Mouse (Mus musculus) spleen, postnatal 10 days (tissue): ENCODE data around the gene Avpr2.

ENCODE experiments used
- DNase-seq, 2 experiments: peaks; one replicate each; pipeline ENCODE4 v3.0.0; 2021 to 2022; ENCODE audit warnings: low spot score in 2 of 2

Avpr2 gene

DNA sequence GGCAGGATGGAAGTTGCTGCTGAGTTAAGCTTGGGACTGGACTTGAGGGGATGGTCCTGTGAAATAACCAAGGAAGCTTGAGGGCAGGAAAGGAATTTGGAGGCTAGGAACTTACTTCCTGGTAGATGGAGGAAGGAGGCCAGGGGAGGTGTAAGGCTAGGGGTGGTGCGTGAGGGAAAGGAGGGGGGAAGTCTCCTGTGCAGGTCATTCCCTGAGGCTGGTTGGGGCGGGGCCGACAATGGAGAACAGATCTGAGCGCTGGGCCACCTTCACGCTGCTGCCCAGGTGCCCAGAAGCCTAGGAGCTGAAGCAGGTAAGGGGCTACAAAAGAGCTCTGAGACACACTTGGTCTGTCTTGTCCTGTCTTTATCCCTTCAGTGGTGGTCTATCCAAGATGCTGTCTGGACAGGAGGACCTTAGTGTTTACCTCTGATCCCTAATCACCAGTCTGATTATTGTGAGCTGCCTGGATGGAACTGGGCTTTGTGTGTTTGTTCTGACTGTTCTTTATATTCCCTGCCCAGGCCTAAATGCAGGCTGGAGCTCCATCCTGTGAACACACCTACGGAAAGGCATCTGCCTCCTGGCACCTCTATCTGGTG, at the start of gene Avpr2:
Avpr2 (plus strand) TSS at position 552 of the 602 bp plus-strand sequence.
- no peak for DNase-seq

DNA sequence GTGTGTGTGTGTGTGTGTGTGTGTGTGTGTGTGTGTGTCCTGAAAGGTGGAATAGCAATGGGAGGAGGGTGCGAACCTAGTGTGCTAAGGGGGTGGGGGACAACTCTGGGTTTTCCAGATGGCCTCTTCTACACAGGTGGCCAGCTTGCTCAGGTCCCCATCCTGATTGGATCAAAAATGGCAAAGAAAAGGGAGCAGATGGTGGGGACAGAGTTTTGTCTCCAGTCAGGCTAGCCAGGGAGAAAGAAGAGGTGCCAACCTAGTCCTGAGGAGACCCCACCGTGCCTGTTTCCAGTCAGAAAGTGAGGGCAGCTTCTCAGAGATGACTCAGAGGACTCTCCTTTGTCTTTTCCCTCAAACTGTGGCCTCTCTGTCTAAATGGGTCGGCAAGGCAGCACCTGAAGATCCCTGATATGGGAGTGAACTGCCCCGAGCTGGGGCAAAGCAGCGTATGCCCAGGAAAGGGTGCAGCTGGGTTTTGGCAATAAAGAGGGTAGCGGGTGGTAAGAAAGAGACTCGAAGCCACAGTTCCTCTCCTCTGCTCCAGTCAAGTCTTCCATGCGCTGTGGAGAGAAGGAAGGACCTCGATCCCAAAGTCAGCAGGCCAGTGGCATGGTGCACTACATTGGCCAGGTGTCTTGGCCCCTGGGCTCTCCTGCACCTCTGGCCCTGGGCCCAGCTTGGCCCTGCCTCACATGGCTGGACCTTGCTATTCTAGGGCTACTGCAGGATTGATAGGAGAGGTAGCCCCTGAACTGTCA, 37.4 kb upstream of the Avpr2 start:
- DNase-seq, result no peak

DNA sequence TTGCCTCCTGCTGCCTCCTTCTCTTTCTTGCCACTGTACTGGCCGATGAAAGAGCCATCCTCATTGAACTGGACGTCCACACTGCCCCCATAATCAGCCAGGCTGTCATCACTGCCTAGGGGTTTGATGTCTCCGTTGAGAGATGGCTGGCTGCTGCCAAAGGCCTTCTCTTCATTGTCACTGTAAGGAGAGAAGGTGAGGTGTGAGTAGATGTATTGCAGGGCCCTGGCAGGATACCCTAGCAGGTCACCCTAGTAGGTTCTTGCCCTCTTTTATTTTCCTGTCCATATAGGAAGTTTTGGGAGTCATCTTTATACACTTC, 36.9 kb upstream of the Avpr2 start:
- no peak for DNase-seq

DNA sequence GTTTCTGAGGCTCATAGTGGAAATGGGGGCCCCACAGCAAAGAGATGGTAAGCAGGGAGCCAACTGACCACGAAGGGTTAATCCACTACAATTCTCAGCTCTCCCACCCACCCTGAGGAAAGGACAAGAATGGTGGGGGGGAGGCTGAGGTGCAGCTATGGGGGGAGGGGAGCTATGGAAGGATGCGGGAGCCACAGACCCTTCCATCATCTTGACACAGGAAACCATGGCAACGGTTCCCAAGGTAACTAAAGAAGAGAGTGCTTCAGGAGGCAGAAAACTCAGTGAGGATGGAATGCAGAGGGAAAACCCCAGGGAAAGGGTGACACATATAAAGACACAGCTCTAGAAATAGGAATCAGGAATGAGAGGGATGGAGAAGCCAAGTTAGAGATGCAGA, 27.2 kb upstream of the Avpr2 start:
- DNase-seq, result no peak

DNA sequence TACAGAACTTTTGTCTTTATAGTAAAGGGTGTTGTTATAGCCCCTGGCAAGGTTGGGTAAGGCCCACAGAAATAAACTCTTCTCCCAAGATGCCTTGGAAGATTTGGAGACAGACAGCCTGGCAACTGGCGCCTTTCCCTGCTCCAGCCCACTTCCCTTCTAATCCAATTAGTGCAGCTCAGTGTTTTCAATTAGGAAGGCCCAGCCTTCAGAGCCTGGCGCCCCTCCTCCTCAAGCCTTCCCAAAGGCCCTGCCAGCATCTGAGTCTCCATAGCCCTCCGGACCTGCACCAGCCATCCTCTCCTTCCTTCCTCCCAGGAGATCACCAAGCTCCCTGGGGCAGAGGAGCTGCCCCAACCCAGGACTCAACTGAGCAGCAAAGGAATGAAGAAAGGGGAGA, 24.6 kb upstream of the Avpr2 start:
- DNase-seq, result no peak

DNA sequence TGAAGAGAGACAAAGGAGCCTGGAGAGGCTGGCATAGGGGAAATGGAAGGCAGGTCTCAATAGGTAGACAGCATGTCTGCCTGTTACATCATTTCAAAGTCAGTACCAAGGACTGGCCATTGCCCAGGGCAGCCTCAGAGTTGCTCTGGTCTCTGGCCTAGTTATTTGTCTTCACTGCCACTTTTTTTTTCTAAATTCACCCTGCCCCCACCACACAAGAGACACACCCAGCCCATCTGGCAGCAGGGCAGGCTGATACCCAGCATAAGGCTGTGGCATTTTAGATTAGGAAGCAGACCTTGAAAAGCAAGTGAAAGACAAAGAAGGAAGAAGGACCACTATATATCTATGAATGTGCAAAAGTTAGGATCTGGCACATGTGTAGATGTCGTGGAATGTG, 24.1 kb upstream of the Avpr2 start:
- DNase-seq, result peak in 1 of 2 experiments; percentile 44

DNA sequence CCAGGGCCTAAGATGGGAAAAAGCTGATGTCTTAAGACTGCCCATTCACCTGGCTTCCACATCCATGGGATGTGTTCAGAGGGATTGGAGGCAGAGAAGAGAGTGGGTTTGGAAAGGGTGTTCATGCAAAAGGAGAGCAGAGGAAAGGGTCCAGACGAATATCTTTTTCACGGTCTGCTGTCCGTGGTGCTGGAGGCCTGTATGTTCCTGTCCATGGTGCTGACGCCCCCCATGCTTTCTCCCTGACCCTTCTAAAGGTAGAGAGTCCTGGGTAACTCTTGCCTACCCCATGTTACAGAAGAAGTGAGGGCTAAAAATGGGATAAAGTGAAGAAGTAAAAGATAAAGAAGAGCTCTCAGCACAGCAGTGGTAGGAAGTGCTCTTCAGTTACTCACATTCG, 22.6 kb upstream of the Avpr2 start:
- DNase-seq, result peak in 1 of 2 experiments; percentile 65

DNA sequence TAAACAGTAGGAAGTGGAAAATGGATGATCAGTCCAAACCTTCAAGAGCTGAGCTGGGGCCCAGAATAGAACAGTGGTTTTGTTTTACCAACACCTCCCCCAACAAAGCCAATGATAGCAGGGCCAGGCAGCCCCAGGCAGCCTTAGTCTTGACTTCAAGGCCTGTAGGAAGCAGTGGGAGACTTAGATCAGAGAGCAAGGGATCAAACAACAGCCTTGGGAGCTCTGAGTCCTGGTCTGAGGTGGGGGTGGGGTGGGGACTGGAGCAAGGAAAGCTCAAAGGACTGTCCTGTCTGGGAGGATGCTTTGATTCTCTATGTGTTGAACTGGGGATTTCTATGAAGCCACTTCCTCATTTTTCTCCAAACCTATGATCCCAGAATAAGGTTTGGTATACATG, 20.4 kb upstream of the Avpr2 start:
- no peak for DNase-seq

DNA sequence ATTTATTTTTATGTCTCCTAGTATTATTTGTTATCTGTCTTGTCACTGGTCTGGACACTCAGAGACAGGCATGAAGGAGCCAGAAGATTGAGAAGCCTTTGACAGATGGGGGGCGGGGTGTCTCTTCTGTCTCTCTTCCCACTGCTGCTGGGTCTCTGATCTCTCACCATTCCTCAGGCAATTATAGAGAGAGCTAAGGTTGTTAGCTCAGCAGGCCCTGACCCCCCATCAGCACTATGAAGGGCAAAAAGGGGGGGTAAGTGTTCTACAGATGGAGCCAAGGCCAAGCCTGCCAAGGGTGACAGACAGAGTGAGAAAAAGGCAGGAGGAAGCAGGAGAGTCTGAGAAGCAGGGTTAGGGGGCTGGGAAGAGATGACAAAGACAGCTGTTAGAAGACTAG, 19.9 kb upstream of the Avpr2 start:
- no peak for DNase-seq

DNA sequence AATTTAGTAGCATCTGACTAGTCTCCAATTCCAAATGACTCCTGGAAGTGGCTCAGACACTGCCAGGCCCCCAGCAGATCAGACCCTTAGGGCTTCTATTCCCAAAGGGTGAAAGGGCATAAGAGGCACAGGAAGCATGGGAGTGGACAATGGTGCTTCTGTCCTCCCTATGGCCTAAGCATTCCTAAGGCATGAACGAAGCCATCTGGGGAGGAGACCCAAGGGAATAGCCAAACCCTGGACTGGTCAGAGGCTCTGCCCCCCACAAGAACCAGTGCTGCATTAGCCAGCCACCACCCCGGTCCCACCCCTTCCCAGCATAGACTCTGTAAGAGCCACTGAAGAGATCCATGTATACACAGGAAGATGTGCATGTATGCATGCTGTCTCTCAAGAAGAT, 16.0 kb upstream of the Avpr2 start:
- no peak for DNase-seq

DNA sequence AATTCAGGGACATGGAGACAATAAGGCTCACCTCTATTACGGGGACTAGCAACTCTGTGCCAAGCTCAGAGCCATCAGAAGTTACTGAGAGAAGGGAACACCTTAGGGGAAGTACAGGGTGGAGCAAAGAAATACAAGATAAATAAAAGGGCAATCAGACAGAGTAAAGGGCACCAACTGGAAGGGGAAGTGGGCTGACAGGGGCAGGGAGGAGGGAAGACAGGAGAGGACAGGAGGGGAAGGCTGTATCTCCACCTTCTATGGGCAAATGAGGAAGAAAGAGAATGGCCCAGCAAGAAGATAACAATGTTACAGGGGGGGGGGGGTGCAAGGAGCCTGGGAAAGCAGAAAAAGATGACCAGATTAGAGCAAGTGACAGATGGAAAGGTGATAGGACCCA, 14.9 kb upstream of the Avpr2 start:
- DNase-seq, result no peak

DNA sequence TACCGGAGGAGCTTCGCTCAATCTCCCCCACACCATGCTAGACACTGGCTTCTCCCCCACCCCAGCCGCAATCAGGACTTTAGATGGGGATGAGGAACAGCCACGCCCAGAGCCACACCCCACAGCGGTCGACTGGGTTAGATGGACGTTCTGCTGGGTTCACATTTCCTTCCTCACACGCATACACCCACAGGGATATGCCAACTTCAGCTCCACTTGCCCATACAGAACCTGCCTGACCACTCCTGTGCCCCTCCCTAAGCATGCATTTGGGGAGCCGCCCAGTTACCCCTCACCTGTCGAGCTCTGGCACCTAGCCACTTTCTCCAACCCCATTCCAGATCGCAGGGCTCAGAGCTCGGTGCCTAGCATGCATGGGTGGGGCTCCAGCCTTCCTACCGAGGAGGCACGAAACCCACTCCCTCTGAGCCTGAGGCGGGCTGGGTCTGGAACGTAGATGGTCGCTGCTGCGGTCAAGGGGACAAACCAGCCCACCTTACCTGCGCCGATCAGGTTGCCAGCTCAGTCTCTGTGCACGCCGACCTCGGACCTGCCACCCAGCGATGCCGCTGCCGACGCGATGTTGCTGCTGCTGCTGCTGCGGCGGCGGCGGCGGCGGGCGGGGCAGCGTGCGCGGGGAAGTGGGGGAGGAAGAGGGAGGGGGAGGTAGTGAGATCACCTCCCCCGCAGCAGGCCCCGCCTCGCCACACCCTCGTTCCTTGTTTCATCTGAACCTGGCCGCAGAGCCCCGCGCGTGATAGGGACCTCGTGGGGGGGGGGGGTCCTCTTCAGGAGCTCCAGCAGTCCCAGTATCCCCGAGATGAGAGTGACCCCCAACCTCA, 11.5 kb upstream of the Avpr2 start:
- DNase-seq, result peak in 1 of 2 experiments; percentile 60

DNA sequence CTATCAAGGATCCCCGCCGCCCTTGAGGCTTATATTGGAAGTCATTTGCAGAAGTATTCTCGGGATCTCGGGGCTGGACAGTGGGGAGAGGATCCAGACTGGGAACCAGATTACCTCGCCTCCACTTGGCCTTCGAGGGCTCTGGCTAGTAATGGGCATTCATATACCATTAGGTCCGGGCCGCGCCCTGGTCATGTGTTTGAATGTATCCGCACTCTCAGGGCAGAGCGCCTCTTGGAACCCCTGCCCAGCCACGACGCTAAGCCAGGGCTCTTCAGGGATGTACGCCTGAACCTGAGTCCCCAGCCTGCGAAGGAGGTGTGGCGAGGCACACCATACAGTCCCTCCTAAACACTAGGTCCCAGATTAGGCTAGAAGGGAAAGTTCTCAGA, 10.9 kb upstream of the Avpr2 start:
- DNase-seq, result no peak

DNA sequence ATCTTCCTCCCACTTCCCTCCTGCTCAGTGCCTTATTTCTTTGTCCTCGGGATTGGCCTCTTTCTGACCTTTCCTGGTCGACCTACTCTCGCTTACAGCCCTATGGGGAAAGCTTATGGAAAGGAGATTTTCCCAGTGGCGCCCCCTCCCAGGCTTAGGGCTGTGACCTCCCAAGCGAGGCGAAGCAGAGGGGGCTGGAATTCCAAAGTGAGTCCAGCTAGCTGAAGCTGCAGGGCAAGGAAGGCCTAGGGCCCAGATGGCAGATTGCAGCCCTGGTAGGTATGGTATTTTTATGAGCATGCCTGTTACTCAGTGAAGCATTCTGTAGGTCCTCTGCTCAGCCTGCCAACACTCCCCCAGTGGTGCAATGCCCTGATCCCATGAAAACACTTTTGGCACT, 10.4 kb upstream of the Avpr2 start:
- no peak for DNase-seq

DNA sequence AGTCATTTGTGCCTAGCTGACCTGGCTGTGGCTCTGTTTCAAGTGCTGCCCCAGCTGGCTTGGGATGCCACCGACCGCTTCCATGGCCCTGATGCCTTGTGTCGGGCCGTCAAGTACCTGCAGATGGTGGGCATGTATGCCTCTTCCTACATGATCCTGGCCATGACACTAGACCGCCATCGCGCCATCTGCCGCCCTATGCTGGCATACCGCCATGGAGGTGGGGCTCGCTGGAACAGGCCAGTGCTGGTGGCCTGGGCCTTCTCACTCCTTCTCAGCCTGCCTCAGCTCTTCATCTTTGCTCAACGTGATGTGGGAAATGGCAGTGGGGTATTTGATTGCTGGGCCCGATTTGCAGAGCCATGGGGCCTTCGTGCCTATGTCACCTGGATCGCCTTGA, 931 bp downstream of the Avpr2 start:
- DNase-seq, result no peak

DNA sequence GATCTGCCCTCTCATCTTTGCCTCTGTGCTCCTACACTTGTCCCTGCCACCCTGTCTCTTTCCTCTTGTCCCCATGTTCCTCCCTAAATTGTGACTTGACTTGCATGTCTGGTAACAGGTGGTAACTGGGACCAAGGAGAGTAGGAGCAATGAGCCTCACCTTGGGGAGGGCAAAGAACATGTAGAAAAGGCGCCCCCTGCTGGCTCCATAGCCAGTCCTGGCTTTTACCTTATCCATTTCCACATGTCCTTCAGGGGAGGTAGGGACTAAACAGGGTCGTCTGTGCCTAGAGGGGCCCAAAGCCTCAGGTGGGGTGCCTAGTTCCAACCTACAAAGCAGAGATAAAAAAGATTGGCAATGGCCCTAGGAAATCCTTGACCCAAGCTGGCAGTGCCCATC, 3.8 kb downstream of the Avpr2 start, which contains the start of gene L1cam:
L1cam (minus strand) TSS at position 387 of the 400 bp plus-strand sequence.
- DNase-seq, result peak; percentile 36 to 74

DNA sequence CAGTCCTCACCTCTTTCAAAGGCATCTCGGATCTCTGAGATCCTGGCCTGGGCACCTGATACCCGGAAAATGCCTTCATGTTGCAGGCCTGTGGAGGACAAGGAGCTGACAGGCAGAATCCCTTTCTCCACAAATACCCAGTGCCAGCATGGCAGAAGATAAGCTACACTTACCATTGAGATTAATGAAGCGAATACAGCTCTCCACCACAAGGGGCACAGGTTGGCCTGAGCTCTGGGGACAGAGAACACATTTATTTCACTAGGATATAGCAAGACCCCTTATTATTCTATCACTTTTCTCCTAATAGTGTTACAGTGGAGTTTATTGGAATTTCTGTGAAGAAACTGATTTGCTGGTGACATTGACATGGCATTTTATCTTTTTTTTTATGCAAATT, 6.1 kb downstream of the Avpr2 start:
- DNase-seq, result no peak

DNA sequence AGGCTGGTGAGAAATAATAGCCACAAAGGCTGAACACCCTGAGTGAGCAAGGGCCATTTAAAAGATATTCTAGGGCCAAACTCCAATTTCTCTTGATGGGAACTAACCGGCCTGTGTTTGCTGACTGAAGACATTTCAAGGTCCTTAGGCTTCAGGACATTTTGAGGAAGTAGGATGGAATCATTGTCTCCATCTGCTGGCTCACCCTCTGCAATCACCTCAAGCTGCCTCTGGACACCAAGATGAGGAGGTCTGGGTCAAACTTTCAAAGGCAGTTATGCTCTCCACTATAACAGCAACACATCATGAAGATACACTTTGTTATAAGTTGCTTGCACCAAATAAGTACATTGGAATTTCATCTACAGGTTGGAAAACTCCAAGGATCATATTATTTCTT, 18.1 kb downstream of the Avpr2 start:
- no peak for DNase-seq

DNA sequence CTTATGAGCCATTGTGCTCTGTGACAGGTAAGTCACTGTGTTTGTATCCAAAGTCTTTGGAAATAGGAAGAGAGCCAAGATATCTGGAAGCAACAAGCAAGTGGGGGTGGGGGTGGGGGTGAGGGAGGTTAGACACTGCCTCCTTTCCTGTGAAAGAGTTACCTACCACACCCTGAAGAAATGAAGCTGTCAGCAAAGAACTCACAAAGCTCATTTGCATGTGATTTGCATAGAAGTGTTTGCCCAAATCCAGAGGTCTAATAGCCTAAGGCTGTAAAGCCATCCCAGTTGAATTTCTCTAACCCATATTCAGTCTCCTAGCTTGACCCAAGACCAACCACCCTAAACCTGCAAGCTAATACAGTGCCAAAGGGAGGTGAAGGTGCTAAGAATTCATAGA, 18.5 kb downstream of the Avpr2 start:
- no peak for DNase-seq

DNA sequence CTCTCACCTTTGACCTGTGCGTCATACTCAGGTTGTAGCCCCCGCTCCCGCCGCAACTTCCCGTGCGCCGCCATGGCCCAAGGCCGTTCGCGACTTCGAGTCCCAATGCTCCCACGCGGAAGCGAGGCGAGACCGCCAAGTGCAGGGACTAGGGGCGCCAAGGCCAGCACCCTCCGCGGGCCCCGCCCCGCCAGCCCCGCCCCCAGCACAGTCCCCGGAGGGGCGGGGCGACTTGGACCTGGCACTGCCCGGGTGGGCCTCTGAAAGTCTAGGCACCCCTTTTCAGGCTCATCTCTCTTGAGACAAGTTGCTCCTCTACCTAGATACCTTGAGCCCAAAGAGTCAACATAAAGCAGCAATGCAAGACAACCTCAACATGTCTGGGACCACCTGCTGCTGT, 19.3 kb downstream of the Avpr2 start:
- DNase-seq, result peak; percentile 54 to 68

DNA sequence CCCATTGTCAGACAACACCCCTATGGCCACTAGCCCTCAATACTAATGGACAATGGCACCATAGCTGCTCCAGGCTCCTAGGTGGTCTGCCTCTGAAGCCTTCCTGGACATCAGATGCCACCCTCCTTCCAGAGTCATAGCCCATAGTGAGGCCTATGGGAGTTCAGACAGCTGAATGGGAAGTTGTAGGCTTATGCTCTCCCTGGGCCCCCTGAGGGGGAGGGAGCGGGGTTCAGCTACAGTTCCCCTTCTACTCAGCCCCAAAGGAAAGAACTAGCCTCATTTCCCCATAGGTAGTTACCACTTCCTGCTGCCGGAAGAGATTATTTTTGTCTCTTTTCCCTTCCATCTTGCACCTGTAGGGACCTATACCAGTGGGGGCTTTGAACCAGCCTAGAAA, 19.7 kb downstream of the Avpr2 start:
- DNase-seq, result peak; percentile 26 to 55

DNA sequence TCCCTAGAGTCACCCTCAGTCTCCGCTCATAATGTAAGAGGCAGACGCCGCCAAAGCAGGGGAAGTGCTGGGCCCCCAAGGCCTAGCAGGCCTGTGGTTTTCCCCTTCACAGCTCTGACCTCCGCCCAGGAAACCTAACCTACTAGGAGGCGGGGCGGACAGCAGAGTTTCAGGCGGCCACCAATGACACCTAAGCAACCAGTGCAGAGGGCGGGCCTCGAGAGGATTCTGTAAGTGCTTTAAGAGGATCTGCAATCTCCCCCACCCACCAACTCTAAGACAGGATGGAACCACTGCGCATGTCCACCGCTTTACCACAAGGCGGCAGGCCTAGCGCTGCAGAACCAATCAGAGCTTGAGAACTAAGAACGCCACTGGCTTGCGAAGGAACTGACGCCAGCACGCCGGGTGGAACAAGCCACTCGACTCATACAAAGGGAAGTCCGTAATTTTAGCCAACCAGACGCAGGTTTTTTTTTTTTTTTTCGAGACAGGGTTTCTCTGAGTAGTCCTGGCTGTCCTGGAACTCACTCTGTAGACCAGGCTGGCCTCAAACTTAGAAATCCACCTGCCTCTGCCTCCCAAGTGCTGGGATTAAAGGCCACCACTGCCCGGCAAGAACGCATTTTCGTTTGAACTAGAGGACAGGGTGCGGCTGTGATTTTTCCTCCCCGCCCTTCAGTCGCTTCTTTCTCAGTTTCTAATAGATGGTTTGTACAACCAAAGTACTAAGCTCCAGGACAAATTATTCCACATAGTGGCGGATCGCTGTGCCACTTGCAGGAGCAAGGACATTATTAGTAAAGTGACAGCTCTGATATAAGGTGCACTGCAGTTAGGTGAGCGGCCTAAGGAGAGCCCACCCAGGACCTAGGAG, 23.2 kb downstream of the Avpr2 start:
- DNase-seq, result peak; percentile 54 to 89
